Mouse (Mus musculus) T-helper 17 cell (primary cell): ENCODE measurements around the gene Ccdc146.
"Not testable (repeated sequence)": the region's sequence is repeated elsewhere in the genome, so short reads cannot be mapped to it uniquely, and the experiment has no call there.

ENCODE experiments used
- in situ Hi-C, 2 experiments: fragments of 300-600 bp; cut with MboI, MseI; formaldehyde crosslinking; loops; 1 replicate in 1 of 2; 2 replicates in 1 of 2; pipeline ENCODE4 v1.15.1; 2025; ENCODE audit warnings: high pct_unique_total_duplicates in 2 of 2

Gene Ccdc146

GRCm38 (mm10) chr5:21388855-21389254, 35.6 kb downstream of the Ccdc146 start:
- in situ Hi-C loops, result no loop called here

- in situ Hi-C loops, result no loop called here
Measured at GRCm38 (mm10) chr5:21387340-21387739, 37.1 kb downstream of the Ccdc146 start.

- in situ Hi-C loops, result no loop called here
Measured at GRCm38 (mm10) chr5:21386432-21386831, 38.0 kb downstream of the Ccdc146 start.

- in situ Hi-C loops, result no loop called here
Measured at GRCm38 (mm10) chr5:21384976-21385375, 39.5 kb downstream of the Ccdc146 start.

- in situ Hi-C loops, result no loop called here
Measured at GRCm38 (mm10) chr5:21384252-21384960, 40.1 kb downstream of the Ccdc146 start.

- in situ Hi-C loops, result no loop called here
Measured at GRCm38 (mm10) chr5:21383392-21384251, 40.9 kb downstream of the Ccdc146 start.

GRCm38 (mm10) chr5:21382678-21383077, 41.8 kb downstream of the Ccdc146 start:
- in situ Hi-C loops, result no loop called here

GRCm38 (mm10) chr5:21381986-21382385, 42.5 kb downstream of the Ccdc146 start:
- in situ Hi-C loops, result no loop called here

GRCm38 (mm10) chr5:21378397-21378796, 46.1 kb downstream of the Ccdc146 start:
- in situ Hi-C loops, result no loop called here

GRCm38 (mm10) chr5:21376935-21377334, 47.5 kb downstream of the Ccdc146 start:
- in situ Hi-C loops, result no loop called here

- in situ Hi-C loops, result no loop called here
Measured at GRCm38 (mm10) chr5:21373180-21373518, 51.3 kb downstream of the Ccdc146 start.

GRCm38 (mm10) chr5:21372493-21373179, 51.8 kb downstream of the Ccdc146 start, which contains the start of gene Fgl2:
Gene Fgl2 (plus strand): TSS chr5:21372642.
- in situ Hi-C loops, result no loop called here

GRCm38 (mm10) chr5:21371920-21372319, 52.6 kb downstream of the Ccdc146 start:
- in situ Hi-C loops, result no loop called here

- in situ Hi-C loops, result no loop called here
Measured at GRCm38 (mm10) chr5:21370218-21370947, 54.1 kb downstream of the Ccdc146 start.

GRCm38 (mm10) chr5:21367514-21367913, 57.0 kb downstream of the Ccdc146 start:
- in situ Hi-C loops, result loop anchor here in 1 of 2 experiments (5.0 kb wide), 1 partner anchor 35 kb away; no protein-coding TSS in a partner anchor

GRCm38 (mm10) chr5:21366338-21367053, 58.0 kb downstream of the Ccdc146 start:
- in situ Hi-C loops, result loop anchor here in 1 of 2 experiments (5.0 kb wide), 1 partner anchor 34 kb away; no protein-coding TSS in a partner anchor

- in situ Hi-C loops, result no loop called here
Measured at GRCm38 (mm10) chr5:21363343-21363742, 61.1 kb downstream of the Ccdc146 start.

- in situ Hi-C loops, result no loop called here
Measured at GRCm38 (mm10) chr5:21358648-21359047, 65.8 kb downstream of the Ccdc146 start.

GRCm38 (mm10) chr5:21351678-21352077, 72.8 kb downstream of the Ccdc146 start:
- in situ Hi-C loops, result no loop called here

- in situ Hi-C loops, result no loop called here
Measured at GRCm38 (mm10) chr5:21348366-21348765, 76.1 kb downstream of the Ccdc146 start.

GRCm38 (mm10) chr5:21342265-21342664, 82.2 kb downstream of the Ccdc146 start:
- in situ Hi-C loops, result not testable (repeated sequence)
